Mouse (Mus musculus) neural tube, embryonic 11.5 days (tissue): ENCODE measurements around the gene Mip. TPM values are rescaled to one million over a fixed set of nuclear protein-coding genes. Genes with fewer than 3 reads are reported as not detected.

ENCODE experiments used
- ATAC-seq: fragments of 200-750 bp; cut with Nextera tagmentation; 2 replicates; pipeline ENCODE4 v1.8.0; 2017; ENCODE audit warnings: moderate number of reproducible peaks, mild to moderate bottlenecking, moderate TSS enrichment, moderate library complexity; ENCODE audit not compliant: insufficient read depth, low FRiP score, low TSS enrichment
- DNase-seq: peaks from one replicate; pipeline ENCODE4 v3.0.0-alpha.2; 2015; ENCODE audit warnings: low spot score
- H3K27ac ChIP-seq: fragments of 300-500 bp; sonication (generic); 2 replicates; pipeline ENCODE4 v1.5.1; 2014; ENCODE audit warnings: low read depth, mild to moderate bottlenecking, low read length
- H3K27me3 ChIP-seq: fragments of 300-500 bp; sonication (generic); 2 replicates; pipeline ENCODE4 v1.6.1; 2014; ENCODE audit warnings: mild to moderate bottlenecking, low read length, mixed read lengths; ENCODE audit not compliant: control insufficient read depth, insufficient read depth
- H3K36me3 ChIP-seq: fragments of 300-500 bp; sonication (generic); 2 replicates; pipeline ENCODE4 v1.6.1; 2014; ENCODE audit warnings: mild to moderate bottlenecking, low read length, moderate library complexity, mixed read lengths; ENCODE audit not compliant: control insufficient read depth, insufficient read depth
- H3K4me1 ChIP-seq: fragments of 300-500 bp; sonication (generic); 2 replicates; pipeline ENCODE4 v1.6.1; 2014; ENCODE audit warnings: low read length, mixed read lengths; ENCODE audit not compliant: control insufficient read depth, insufficient read depth
- H3K4me2 ChIP-seq: fragments of 300-500 bp; sonication (generic); 2 replicates; pipeline ENCODE4 v1.6.1; 2014; ENCODE audit warnings: low read depth, mild to moderate bottlenecking, moderate library complexity
- H3K4me3 ChIP-seq: fragments of 300-500 bp; sonication (generic); 2 replicates; pipeline ENCODE4 v1.5.1; 2014; ENCODE audit warnings: low read depth, low read length
- H3K9ac ChIP-seq: fragments of 300-500 bp; sonication (generic); 2 replicates; pipeline ENCODE4 v1.6.1; 2014; ENCODE audit warnings: mild to moderate bottlenecking, low read length
- H3K9me3 ChIP-seq: fragments of 300-500 bp; sonication (generic); 2 replicates; pipeline ENCODE4 v1.6.1; 2016; ENCODE audit warnings: low read length; ENCODE audit not compliant: control insufficient read depth
- WGBS: fragments of 180-500 bp; shearing (Covaris S2); extraction: QIAGEN DNeasy Blood & Tissue Kit; methylation state at CpG from one replicate; pipeline ENCODE4 v1.1.7; 2014; 5-methylcytosine and 5-hydroxymethylcytosine counted together
- polyA plus RNA-seq: library from polyadenylated mRNA; unstranded; fragments of >200 nt; fragmentation: Nextera tagmentation; extraction: Ambion mirVana; gene quantifications from 2 replicates; pipeline ENCODE4 v1.2.1, GENCODE M21; 2014

Gene Mip
- polyA plus RNA-seq, 1 experiment from 2014 or later, result not detected

- peak within 1 kb of the TSS; percentile 73 for H3K4me3 ChIP-seq
- no peaks in the 10 kb centered on the region for H3K27me3 ChIP-seq
- ATAC-seq (peak; percentile 84), DNase-seq (peak; percentile 90)
- no peaks in the 10 kb centered on the region for H3K9me3 ChIP-seq
- H3K4me1 ChIP-seq, result peaks cover 5% of the 10 kb centered on the region; the same call in 1 of the 2 replicates
- H3K36me3 ChIP-seq, result no peaks in the 10 kb centered on the region
- peak within 1 kb of the TSS; percentile 80 for H3K9ac ChIP-seq
- under 1% methylated on average over 54 of the region's 58 CpGs for WGBS
- peak within 1 kb of the TSS; percentile 85 for H3K27ac ChIP-seq
- peak within 1 kb of the TSS; percentile 71 for H3K4me2 ChIP-seq
Measured at GRCm38 (mm10) chr10:128231697-128232419, 6.2 kb downstream of the Mip start, which contains the start of gene Timeless. Timeless (plus strand) TSS chr10:128232065.

- H3K9ac ChIP-seq, result peak overlapping the region; percentile 80
- H3K9me3 ChIP-seq, result no peaks in the 10 kb centered on the region
- peak overlapping the region; percentile 73 for H3K4me3 ChIP-seq
- H3K4me1 ChIP-seq, result peaks cover 5% of the 10 kb centered on the region; the same call in 1 of the 2 replicates
- peak overlapping the region; percentile 85 for H3K27ac ChIP-seq
- H3K4me2 ChIP-seq, result peak overlapping the region; percentile 71
- H3K36me3 ChIP-seq, result no peaks in the 10 kb centered on the region
- ATAC-seq (peak; percentile 45), DNase-seq (no peak)
- no peaks in the 10 kb centered on the region for H3K27me3 ChIP-seq
- WGBS, result 0% methylated on average over 14 of the region's 14 CpGs
Measured at GRCm38 (mm10) chr10:128232420-128232985, 6.9 kb downstream of the Mip start.

GRCm38 (mm10) chr10:128236321-128236720 is 10.7 kb downstream of the Mip start:
- no peaks in the 10 kb centered on the region for H3K27me3 ChIP-seq
- ATAC-seq (no peak), DNase-seq (no peak)
- H3K4me2 ChIP-seq, result no peak overlapping the region
- no peak overlapping the region for H3K4me3 ChIP-seq
- H3K9me3 ChIP-seq, result no peaks in the 10 kb centered on the region
- 76% methylated on average over 4 of the region's 4 CpGs for WGBS
- H3K9ac ChIP-seq, result no peak overlapping the region
- H3K27ac ChIP-seq, result no peak overlapping the region
- no peaks in the 10 kb centered on the region; the same call in 1 of the 2 replicates for H3K4me1 ChIP-seq
- H3K36me3 ChIP-seq, result peaks cover 4% of the 10 kb centered on the region; the same call in 1 of the 2 replicates

- H3K4me2 ChIP-seq, result no peak overlapping the region
- peaks cover 8% of the 10 kb centered on the region for H3K36me3 ChIP-seq
- no peak for ATAC-seq
Measured at GRCm38 (mm10) chr10:128237807-128238480, 12.3 kb downstream of the Mip start.

GRCm38 (mm10) chr10:128239140-128239539 is 13.5 kb downstream of the Mip start:
- no peak overlapping the region for H3K4me2 ChIP-seq
- peaks cover 11% of the 10 kb centered on the region for H3K36me3 ChIP-seq
- H3K27me3 ChIP-seq, result no peaks in the 10 kb centered on the region
- DNase-seq (no peak), ATAC-seq (no peak)
- H3K4me1 ChIP-seq, result no peaks in the 10 kb centered on the region
- no peak overlapping the region for H3K27ac ChIP-seq
- H3K4me3 ChIP-seq, result no peak overlapping the region
- WGBS, result 93% methylated on average over 4 of the region's 4 CpGs
- H3K9me3 ChIP-seq, result no peaks in the 10 kb centered on the region
- H3K9ac ChIP-seq, result no peak overlapping the region

More at GRCm38 (mm10) chr10:128237807-128238480, 12.3 kb downstream of the Mip start:
- Histone ChIP-seq H3K9me3 (no peaks in the 10 kb centered on the region), H3K27me3 (no peaks in the 10 kb centered on the region), H3K4me3 (no peak overlapping the region), H3K27ac (no peak overlapping the region), H3K9ac (no peak overlapping the region), H3K4me1 (no peaks in the 10 kb centered on the region; the same call in 1 of the 2 replicates)
- no peak for DNase-seq
- WGBS, result 93% methylated on average over 15 of the region's 15 CpGs

- Histone ChIP-seq H3K4me3 (no peak overlapping the region), H3K36me3 (peaks cover 15% of the 10 kb centered on the region)
- DNase-seq, result no peak
Measured at GRCm38 (mm10) chr10:128240131-128240530, 14.5 kb downstream of the Mip start.

GRCm38 (mm10) chr10:128243252-128243651 is 17.6 kb downstream of the Mip start:
- ATAC-seq (no peak), DNase-seq (no peak)
- WGBS, result 97% methylated on average over 8 of the region's 8 CpGs
- Histone ChIP-seq H3K9me3 (no peaks in the 10 kb centered on the region), H3K27me3 (no peaks in the 10 kb centered on the region), H3K4me3 (no peak overlapping the region), H3K9ac (no peak overlapping the region), H3K4me1 (no peaks in the 10 kb centered on the region), H3K36me3 (peaks cover 25% of the 10 kb centered on the region), H3K27ac (no peak overlapping the region), H3K4me2 (no peak overlapping the region)

More at GRCm38 (mm10) chr10:128240131-128240530, 14.5 kb downstream of the Mip start:
- H3K4me2 ChIP-seq, result no peak overlapping the region
- no peaks in the 10 kb centered on the region for H3K4me1 ChIP-seq
- no peaks in the 10 kb centered on the region for H3K27me3 ChIP-seq
- 96% methylated on average over 18 of the region's 18 CpGs for WGBS
- no peak for ATAC-seq
- no peak overlapping the region for H3K9ac ChIP-seq
- H3K9me3 ChIP-seq, result no peaks in the 10 kb centered on the region
- no peak overlapping the region for H3K27ac ChIP-seq

- peaks cover 28% of the 10 kb centered on the region for H3K36me3 ChIP-seq
- no peaks in the 10 kb centered on the region for H3K27me3 ChIP-seq
- whole genome bisulfite sequencing, result 96% methylated on average over 15 of the region's 15 CpGs
- DNase-seq, result no peak
- no peak overlapping the region for H3K4me2 ChIP-seq
- H3K9me3 ChIP-seq, result no peaks in the 10 kb centered on the region
- H3K9ac ChIP-seq, result no peak overlapping the region
- no peak for ATAC-seq
- no peaks in the 10 kb centered on the region for H3K4me1 ChIP-seq
- no peak overlapping the region for H3K4me3 ChIP-seq
- H3K27ac ChIP-seq, result no peak overlapping the region
Measured at GRCm38 (mm10) chr10:128244121-128244520, 18.5 kb downstream of the Mip start.
